Mouse (Mus musculus) heart, postnatal 0 days (tissue): ENCODE measurements around the gene Galnt17.

Source experiments
- CTCF ChIP-seq: IDR thresholded peaks from 2 replicates; pipeline ENCODE4 v1.5.1; 2016; ENCODE audit warnings: antibody characterized with exemption, control low read depth, low read depth
- EP300 ChIP-seq: IDR thresholded peaks from 2 replicates; pipeline ENCODE4 v1.6.1; 2016; ENCODE audit warnings: antibody characterized with exemption, low read depth

GRCm38 (mm10) chr5:131020936-131021335 is 287.4 kb downstream of the Galnt17 start:
- TF ChIP-seq CTCF (no peak), EP300 (no peak)
